Mouse (Mus musculus): ENCODE results near the gene 4921507P07Rik. TPM values are rescaled to one million over a fixed set of nuclear protein-coding genes. Genes with fewer than 3 reads are reported as not detected.
A peak's percentile ranks its signal among the peaks of the same experiment; 100 is the strongest.

4921507P07Rik gene
- polyA plus RNA-seq, 1 experiment from 2014 or later, result 0.10 TPM

- DNase-seq (no peak), ATAC-seq (ENCODE audit: low read depth) (no peak)
- Histone ChIP-seq H3K4me3 (replicated peaks) (no peak overlapping the region), H3K27ac (no peak overlapping the region), H3K9me3 (replicated peaks) (no peaks in the 10 kb centered on the region), H3K4me2 (no peak overlapping the region), H3K4me1 (replicated peaks) (peaks cover 14% of the 10 kb centered on the region), H3K27me3 (no peaks in the 10 kb centered on the region), H3K36me3 (no peaks in the 10 kb centered on the region), H3K9ac (no peak overlapping the region)
- WGBS (ENCODE audit: insufficient replicate concordance), result 36% methylated on average over 3 of the region's 3 CpGs
Observed at GRCm38 (mm10) chr6:50590234-50590633, 6.2 kb downstream of the 4921507P07Rik start.

- WGBS (ENCODE audit: insufficient replicate concordance), result 90% methylated on average over 1 of the region's 1 CpGs
Observed at GRCm38 (mm10) chr6:50588251-50588650, 8.2 kb downstream of the 4921507P07Rik start.

GRCm38 (mm10) chr6:50587412-50587811, 9.0 kb downstream of the 4921507P07Rik start:
- peaks cover 14% of the 10 kb centered on the region for H3K4me1 ChIP-seq (replicated peaks)
- H3K27me3 ChIP-seq, result no peaks in the 10 kb centered on the region
- H3K4me3 ChIP-seq (replicated peaks), result no peak overlapping the region
- 44% methylated on average over 2 of the region's 2 CpGs for WGBS (ENCODE audit: insufficient replicate concordance)
- H3K27ac ChIP-seq, result no peak overlapping the region
- DNase-seq (no peak), ATAC-seq (ENCODE audit: low read depth) (peak; percentile 53; the same call in 1 of the 2 replicates)
- H3K36me3 ChIP-seq, result no peaks in the 10 kb centered on the region
- H3K9ac ChIP-seq, result no peak overlapping the region
- H3K9me3 ChIP-seq (replicated peaks), result no peaks in the 10 kb centered on the region
- no peak overlapping the region for H3K4me2 ChIP-seq

More at GRCm38 (mm10) chr6:50588251-50588650, 8.2 kb downstream of the 4921507P07Rik start:
- DNase-seq (peak; percentile 36), ATAC-seq (ENCODE audit: low read depth) (no peak)
- Histone ChIP-seq H3K4me1 (replicated peaks) (peaks cover 14% of the 10 kb centered on the region), H3K27me3 (no peaks in the 10 kb centered on the region), H3K9me3 (replicated peaks) (no peaks in the 10 kb centered on the region), H3K27ac (no peak overlapping the region), H3K4me3 (replicated peaks) (no peak overlapping the region), H3K36me3 (no peaks in the 10 kb centered on the region), H3K4me2 (no peak overlapping the region), H3K9ac (no peak overlapping the region)

- Histone ChIP-seq H3K9ac (no peak overlapping the region), H3K27me3 (no peaks in the 10 kb centered on the region), H3K9me3 (replicated peaks) (no peaks in the 10 kb centered on the region), H3K36me3 (no peaks in the 10 kb centered on the region), H3K4me3 (replicated peaks) (no peak overlapping the region), H3K27ac (no peak overlapping the region), H3K4me1 (replicated peaks) (peaks cover 14% of the 10 kb centered on the region), H3K4me2 (no peak overlapping the region)
- WGBS (ENCODE audit: insufficient replicate concordance), result 58% methylated on average over 5 of the region's 5 CpGs
- ATAC-seq (ENCODE audit: low read depth), result no peak
- no peak for DNase-seq
Observed at GRCm38 (mm10) chr6:50586316-50586715, 10.1 kb downstream of the 4921507P07Rik start.

- DNase-seq (no peak), ATAC-seq (ENCODE audit: low read depth) (no peak)
- Histone ChIP-seq H3K27me3 (no peaks in the 10 kb centered on the region), H3K36me3 (no peaks in the 10 kb centered on the region), H3K27ac (no peak overlapping the region), H3K4me2 (no peak overlapping the region), H3K9ac (no peak overlapping the region), H3K4me1 (replicated peaks) (peaks cover 14% of the 10 kb centered on the region), H3K4me3 (replicated peaks) (no peak overlapping the region), H3K9me3 (replicated peaks) (no peaks in the 10 kb centered on the region)
- WGBS (ENCODE audit: insufficient replicate concordance), result 53% methylated on average over 7 of the region's 7 CpGs
Observed at GRCm38 (mm10) chr6:50585733-50586132, 10.7 kb downstream of the 4921507P07Rik start.

- H3K9ac ChIP-seq, result no peak overlapping the region
- H3K27ac ChIP-seq, result no peak overlapping the region
- H3K4me3 ChIP-seq (replicated peaks), result no peak overlapping the region
- H3K9me3 ChIP-seq (replicated peaks), result no peaks in the 10 kb centered on the region
- no peak overlapping the region for H3K4me2 ChIP-seq
- DNase-seq (no peak), ATAC-seq (ENCODE audit: low read depth) (no peak)
- H3K4me1 ChIP-seq (replicated peaks), result peaks cover 10% of the 10 kb centered on the region
- H3K27me3 ChIP-seq, result no peaks in the 10 kb centered on the region
- H3K36me3 ChIP-seq, result no peaks in the 10 kb centered on the region
- WGBS (ENCODE audit: insufficient replicate concordance), result 69% methylated on average over 1 of the region's 1 CpGs
Observed at GRCm38 (mm10) chr6:50571661-50572060, 24.8 kb downstream of the 4921507P07Rik start.

- ATAC-seq (ENCODE audit: low read depth) (no peak), DNase-seq (no peak)
- peak overlapping the region; percentile 83 for H3K9ac ChIP-seq
- H3K27ac ChIP-seq, result peak overlapping the region; percentile 81
- no peaks in the 10 kb centered on the region for H3K9me3 ChIP-seq (replicated peaks)
- peak overlapping the region; percentile 89 for H3K4me3 ChIP-seq (replicated peaks)
- peaks cover 18% of the 10 kb centered on the region for H3K4me1 ChIP-seq (replicated peaks)
- peak overlapping the region; percentile 93 for H3K4me2 ChIP-seq
- H3K27me3 ChIP-seq, result no peaks in the 10 kb centered on the region
- WGBS (ENCODE audit: insufficient replicate concordance), result 17% methylated on average over 6 of the region's 6 CpGs
- peaks cover 17% of the 10 kb centered on the region for H3K36me3 ChIP-seq
Observed at GRCm38 (mm10) chr6:50566997-50567255, 29.5 kb downstream of the 4921507P07Rik start.

- peak within 1 kb of the TSS; percentile 93 for H3K4me2 ChIP-seq
- peak within 1 kb of the TSS; percentile 91 for H3K9ac ChIP-seq
- H3K4me3 ChIP-seq (replicated peaks), result peak within 1 kb of the TSS; percentile 89
- peak; percentile 99 for DNase-seq
- ATAC-seq (ENCODE audit: low read depth), result peak; percentile 96
- no peaks in the 10 kb centered on the region for H3K27me3 ChIP-seq
- no peaks in the 10 kb centered on the region for H3K9me3 ChIP-seq (replicated peaks)
- H3K36me3 ChIP-seq, result peaks cover 17% of the 10 kb centered on the region
- H3K4me1 ChIP-seq (replicated peaks), result peaks cover 18% of the 10 kb centered on the region
- peak within 1 kb of the TSS; percentile 86 for H3K27ac ChIP-seq
- under 1% methylated on average over 78 of the region's 78 CpGs for WGBS (ENCODE audit: insufficient replicate concordance)
Observed at GRCm38 (mm10) chr6:50566141-50566996, 30.1 kb downstream of the 4921507P07Rik start, which contains the start of gene Cycs. Cycs (minus strand) TSS chr6:50566538.

- no peak overlapping the region for H3K4me3 ChIP-seq (replicated peaks)
- peaks cover 20% of the 10 kb centered on the region for H3K4me1 ChIP-seq (replicated peaks)
- H3K27me3 ChIP-seq, result no peaks in the 10 kb centered on the region
- H3K9me3 ChIP-seq (replicated peaks), result no peaks in the 10 kb centered on the region
- peaks cover 17% of the 10 kb centered on the region for H3K36me3 ChIP-seq
- no peak overlapping the region for H3K27ac ChIP-seq
- 79% methylated on average over 3 of the region's 3 CpGs for WGBS (ENCODE audit: insufficient replicate concordance)
- H3K4me2 ChIP-seq, result no peak overlapping the region
- H3K9ac ChIP-seq, result no peak overlapping the region
- DNase-seq (no peak), ATAC-seq (ENCODE audit: low read depth) (no peak)
Observed at GRCm38 (mm10) chr6:50563651-50564050, 32.8 kb downstream of the 4921507P07Rik start.

GRCm38 (mm10) chr6:50562421-50562820, 34.0 kb downstream of the 4921507P07Rik start:
- Histone ChIP-seq H3K9ac (no peak overlapping the region), H3K4me1 (replicated peaks) (peaks cover 18% of the 10 kb centered on the region), H3K4me3 (replicated peaks) (no peak overlapping the region), H3K36me3 (peaks cover 17% of the 10 kb centered on the region), H3K4me2 (no peak overlapping the region), H3K9me3 (replicated peaks) (no peaks in the 10 kb centered on the region), H3K27ac (no peak overlapping the region), H3K27me3 (no peaks in the 10 kb centered on the region)
- DNase-seq (no peak), ATAC-seq (ENCODE audit: low read depth) (no peak)
- WGBS (ENCODE audit: insufficient replicate concordance), result 82% methylated on average over 4 of the region's 4 CpGs

- Histone ChIP-seq H3K4me2 (no peak overlapping the region), H3K9me3 (replicated peaks) (no peaks in the 10 kb centered on the region), H3K36me3 (peaks cover 17% of the 10 kb centered on the region), H3K4me3 (replicated peaks) (no peak overlapping the region), H3K4me1 (replicated peaks) (peaks cover 9% of the 10 kb centered on the region), H3K9ac (no peak overlapping the region), H3K27ac (no peak overlapping the region), H3K27me3 (no peaks in the 10 kb centered on the region)
- no peak for DNase-seq
- 77% methylated on average over 1 of the region's 1 CpGs for WGBS (ENCODE audit: insufficient replicate concordance)
- no peak for ATAC-seq (ENCODE audit: low read depth)
Observed at GRCm38 (mm10) chr6:50560776-50561175, 35.7 kb downstream of the 4921507P07Rik start.

- H3K9me3 ChIP-seq (replicated peaks), result no peaks in the 10 kb centered on the region
- H3K27ac ChIP-seq, result no peak overlapping the region
- peaks cover 13% of the 10 kb centered on the region for H3K36me3 ChIP-seq
- no peak overlapping the region for H3K4me3 ChIP-seq (replicated peaks)
- H3K27me3 ChIP-seq, result no peaks in the 10 kb centered on the region
- H3K4me2 ChIP-seq, result no peak overlapping the region
- ATAC-seq (ENCODE audit: low read depth) (no peak), DNase-seq (no peak)
- H3K9ac ChIP-seq, result no peak overlapping the region
- peaks cover 2% of the 10 kb centered on the region; the same call in 1 of the 2 replicates for H3K4me1 ChIP-seq (replicated peaks)
- WGBS (ENCODE audit: insufficient replicate concordance), result 36% methylated on average over 4 of the region's 4 CpGs
Observed at GRCm38 (mm10) chr6:50558877-50559276, 37.6 kb downstream of the 4921507P07Rik start.
